In the genomic region with DNA sequence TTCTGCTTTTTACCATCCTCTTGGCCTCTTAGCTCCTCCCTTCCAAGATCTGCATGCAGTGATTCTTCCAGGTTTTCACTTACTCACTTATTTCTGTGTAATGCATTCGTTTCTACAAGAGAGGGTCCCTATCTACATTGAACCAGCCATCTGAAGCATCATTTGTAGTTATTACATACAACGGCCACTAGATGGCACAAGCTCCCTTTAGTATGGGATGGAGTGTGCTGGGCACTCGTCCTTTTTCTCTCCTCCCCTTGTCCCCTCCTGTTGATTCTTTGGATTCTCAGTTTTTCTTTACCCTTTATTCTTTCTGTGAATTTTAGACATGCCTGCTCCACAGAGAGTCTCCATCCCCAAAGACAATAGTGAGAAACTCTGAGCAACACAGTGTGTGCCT, we compare ENCODE assay signal across 8 mouse cellular contexts. TPM values are rescaled to one million over a fixed set of nuclear protein-coding genes. Genes with fewer than 3 reads are reported as not detected.
A peak's percentile ranks its signal among the peaks of the same experiment; 100 is the strongest.
DNase-seq lines count a peak whose midpoint lies in the region; ATAC-seq and TF ChIP-seq lines count a peak whose summit lies in the region.

No protein-coding gene starts in this region.

- H3K9me3 ChIP-seq in embryonic facial prominence, embryonic 14.5 days (ENCODE audit: control insufficient read depth, low read length) = no peaks in the 10 kb centered on the region
- H3K9me3 ChIP-seq in intestine, embryonic 16.5 days (ENCODE audit: control insufficient read depth, low read length) = no peaks in the 10 kb centered on the region
- H3K9me3 ChIP-seq in stomach, embryonic 14.5 days (ENCODE audit: control insufficient read depth, low read depth, low read length) = no peaks in the 10 kb centered on the region

- peak; percentile 57 for DNase-seq in CD4-positive, CD25-positive, alpha-beta regulatory T cell, adult 2 months (ENCODE audit: low read depth, low spot score)
- DNase-seq in spleen, adult 2 months (ENCODE audit: low read depth in 1 of 2, low spot score in 2 of 2) = no peak
- DNase-seq in spleen, postnatal 36 days (ENCODE audit: low spot score in 2 of 2) = no peak
- DNase-seq in embryonic facial prominence, embryonic 14.5 days (ENCODE audit: low spot score) = peak; percentile 78
- DNase-seq in lung, postnatal 25 days (ENCODE audit: low spot score) = peak; percentile 46

- no peaks in the 10 kb centered on the region for H3K4me1 ChIP-seq in spleen, adult 2 months (ENCODE audit: control insufficient read depth, insufficient read depth, insufficient read length)
- H3K4me1 ChIP-seq in embryonic facial prominence, embryonic 14.5 days (ENCODE audit: control insufficient read depth, insufficient read depth, low read length) = no peaks in the 10 kb centered on the region
- no peaks in the 10 kb centered on the region for H3K4me1 ChIP-seq in intestine, embryonic 16.5 days (ENCODE audit: control insufficient read depth, insufficient read depth, low read length)
- H3K4me1 ChIP-seq in stomach, embryonic 14.5 days (ENCODE audit: control insufficient read depth, insufficient read depth, low read length) = no peaks in the 10 kb centered on the region

- TF ChIP-seq POLR2A in spleen, adult 2 months (IDR thresholded peaks at IDR 0.05; ENCODE audit: low read depth, low read length) = no peak

- no peak overlapping the region for H3K4me3 ChIP-seq in spleen, adult 2 months (ENCODE audit: extremely low read depth, insufficient read depth, insufficient read length)
- H3K4me3 ChIP-seq in embryonic facial prominence, embryonic 14.5 days (ENCODE audit: low read depth, low read length) = no peak overlapping the region
- H3K4me3 ChIP-seq in intestine, embryonic 16.5 days (ENCODE audit: low read length) = no peak overlapping the region
- H3K4me3 ChIP-seq in stomach, embryonic 14.5 days (ENCODE audit: low read depth, low read length) = no peak overlapping the region

- H3K27ac ChIP-seq in spleen, adult 2 months (ENCODE audit: insufficient read depth, low read length) = no peak overlapping the region
- H3K27ac ChIP-seq in embryonic facial prominence, embryonic 14.5 days (replicated peaks; ENCODE audit: low read depth, low read length) = no peak overlapping the region
- H3K27ac ChIP-seq in intestine, embryonic 16.5 days (ENCODE audit: low read length) = no peak overlapping the region
- no peak overlapping the region for H3K27ac ChIP-seq in stomach, embryonic 14.5 days (ENCODE audit: low read length)

- H3K27me3 ChIP-seq in spleen, adult 2 months (ENCODE audit: control insufficient read depth, insufficient read depth, low read length) = no peaks in the 10 kb centered on the region
- H3K27me3 ChIP-seq in embryonic facial prominence, embryonic 14.5 days (replicated peaks; ENCODE audit: control insufficient read depth, insufficient read depth, low read length) = no peaks in the 10 kb centered on the region
- H3K27me3 ChIP-seq in intestine, embryonic 16.5 days (replicated peaks; ENCODE audit: control insufficient read depth, insufficient read depth, low read length) = no peaks in the 10 kb centered on the region
- H3K27me3 ChIP-seq in stomach, embryonic 14.5 days (ENCODE audit: control insufficient read depth, insufficient read depth, low read length) = no peaks in the 10 kb centered on the region

- H3K36me3 ChIP-seq in spleen, adult 2 months (ENCODE audit: control insufficient read depth, insufficient read depth, low read length) = no peaks in the 10 kb centered on the region
- no peaks in the 10 kb centered on the region for H3K36me3 ChIP-seq in embryonic facial prominence, embryonic 14.5 days (ENCODE audit: control insufficient read depth, insufficient read depth, low read length)
- H3K36me3 ChIP-seq in intestine, embryonic 16.5 days (ENCODE audit: control insufficient read depth, insufficient read depth, low read length) = no peaks in the 10 kb centered on the region
- H3K36me3 ChIP-seq in stomach, embryonic 14.5 days (ENCODE audit: control insufficient read depth, insufficient read depth, low read length) = no peaks in the 10 kb centered on the region

- H3K4me2 ChIP-seq in embryonic facial prominence, embryonic 14.5 days (ENCODE audit: low read depth, low read length) = no peak overlapping the region
- no peak overlapping the region for H3K4me2 ChIP-seq in intestine, embryonic 16.5 days (ENCODE audit: low read depth, low read length)
- no peak overlapping the region for H3K4me2 ChIP-seq in stomach, embryonic 14.5 days (replicated peaks; ENCODE audit: low read depth, low read length)

- no peak overlapping the region for H3K9ac ChIP-seq in embryonic facial prominence, embryonic 14.5 days (ENCODE audit: low read depth, low read length)
- no peak overlapping the region for H3K9ac ChIP-seq in intestine, embryonic 16.5 days (ENCODE audit: low read depth, low read length)
- H3K9ac ChIP-seq in stomach, embryonic 14.5 days (replicated peaks; ENCODE audit: low read depth, low read length) = no peak overlapping the region

- WGBS in spleen, adult 2 months = 2% methylated on average over 3 of the region's 3 CpGs
- 5% methylated on average over 3 of the region's 3 CpGs for WGBS in embryonic facial prominence, embryonic 14.5 days
- 9% methylated on average over 3 of the region's 3 CpGs for WGBS in intestine, embryonic 16.5 days
- WGBS in stomach, embryonic 14.5 days = 5% methylated on average over 3 of the region's 3 CpGs

- no peak for ATAC-seq in CD4-positive, CD25-positive, alpha-beta regulatory T cell, adult 4 months
- peak; percentile 83; the same call in 1 of the 2 replicates for ATAC-seq in embryonic facial prominence, embryonic 14.5 days (ENCODE audit: low read depth)
- ATAC-seq in intestine, embryonic 16.5 days = peak; percentile 60; the same call in 1 of the 2 replicates
- ATAC-seq in stomach, embryonic 14.5 days (ENCODE audit: insufficient number of reproducible peaks, insufficient read depth, low FRiP score, low read depth) = peak; percentile 74; the same call in 1 of the 2 replicates

- peak; percentile 37; the same call in 1 of the 2 replicates for TF ChIP-seq CTCF in spleen, adult 2 months (IDR thresholded peaks at IDR 0.05; ENCODE audit: extremely low read depth, insufficient read depth, insufficient read length, insufficient replicate concordance)

RNA-seq across cellular contexts. Expression of gene Elmod1, which starts 15.8 kb away (rescaled TPM):
- polyA plus RNA-seq in CD4-positive, CD25-positive, alpha-beta regulatory T cell, adult 4 months (2017; shearing (Covaris generic)) = not detected
- not detected in 2 replicates for polyA plus RNA-seq in spleen, adult 2 months (2012; rRNA removed)
- 0.60 and 0.97 TPM in 2 replicates for polyA plus RNA-seq in embryonic facial prominence, embryonic 14.5 days (2014; fragmentation: Nextera tagmentation; extraction: Ambion mirVana)
- 0.37 and 0.56 TPM in 2 replicates for polyA plus RNA-seq in intestine, embryonic 16.5 days (2015; fragmentation: Nextera tagmentation; extraction: Ambion mirVana)
- 0.35 TPM in 1 of 2 replicates, not detected in the other for polyA plus RNA-seq in stomach, embryonic 14.5 days (2014; fragmentation: Nextera tagmentation; extraction: Ambion mirVana)

Comparison
In these comparisons a context has a peak if more than half of its experiments do, and no peak if none do; other contexts are left out.
1. DNase-seq: peak in CD4-positive, CD25-positive, alpha-beta regulatory T cell, adult 2 months (single experiment), embryonic facial prominence, embryonic 14.5 days (single experiment) and lung, postnatal 25 days (single experiment); none in spleen, adult 2 months (0 of 2) and spleen, postnatal 36 days (0 of 2).